Mouse (Mus musculus): ENCODE measurements around the gene Hyls1.

DNA sequence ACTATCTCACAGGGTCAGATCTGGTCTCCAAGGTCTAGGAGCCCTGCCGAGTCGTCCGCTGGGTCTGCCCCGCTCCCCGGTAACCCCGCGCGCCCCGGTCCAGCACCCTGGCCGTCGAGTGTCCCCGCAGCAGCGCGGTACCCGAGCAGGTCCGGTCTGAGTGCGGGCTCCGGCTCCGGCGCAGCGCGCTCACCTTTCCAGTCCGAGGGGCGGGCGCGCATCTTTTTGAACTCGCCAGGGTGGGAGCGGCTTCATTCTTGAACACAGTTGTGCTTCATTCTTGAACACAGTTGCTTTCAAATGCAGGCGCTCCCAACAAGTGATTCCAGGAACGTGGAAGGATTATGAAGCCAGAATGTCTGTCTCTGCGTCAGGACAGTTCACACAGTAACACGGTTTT, 4.2 kb upstream of the Hyls1 start:
- TF ChIP-seq POLR2A (IDR thresholded peaks at IDR 0.05; ENCODE audit: insufficient read depth, low read depth, low read length) (no peak), CTCF (IDR thresholded peaks at IDR 0.05) (no peak), EP300 (IDR thresholded peaks at IDR 0.05; ENCODE audit: insufficient read depth, low read depth, low read length) (no peak)
